Mouse (Mus musculus) neutrophil, adult 5-6 weeks (primary cell): ENCODE results near the gene Scp2. TPM values are rescaled to one million over a fixed set of nuclear protein-coding genes. Genes with fewer than 3 reads are reported as not detected.

ENCODE experiments used
- ATAC-seq: fragments of 151-379, 151-347 bp; 2 replicates; pipeline ENCODE4 v1.8.0; 2017; ENCODE audit warnings: mild to moderate bottlenecking, moderate TSS enrichment; ENCODE audit not compliant: insufficient number of reproducible peaks, poor library complexity, low FRiP score, severe bottlenecking; ENCODE audit errors: extremely low read depth
- total RNA-seq: library from RNA; stranded (forward); fragments of 200-1000 nt; gene quantifications from 2 replicates; pipeline ENCODE4 v1.2.3, GENCODE M21; 2017

Scp2 gene
- total RNA-seq, 1 experiment from 2014 or later, result 172 TPM

GRCm38 (mm10) chr4:107995727-107996126 lies 149.1 kb downstream of the Scp2 start:
- no peak for ATAC-seq

GRCm38 (mm10) chr4:107995011-107995410 lies 149.8 kb downstream of the Scp2 start:
- no peak for ATAC-seq

Other genes starting within 250 kb of the Scp2 start
- 17.2 and 27.9 TPM in 2 replicates for gene Cpt2, start 221.4 kb downstream of the Scp2 start, total RNA-seq
- not detected in 2 replicates for gene Slc1a7, start 176.7 kb downstream of the Scp2 start, total RNA-seq
- 0.35 TPM in 1 of 2 replicates, not detected in the other for gene Podn, start 48.6 kb downstream of the Scp2 start, total RNA-seq
- gene Echdc2, start 20.4 kb upstream of the Scp2 start, total RNA-seq, result not detected in 2 replicates
- gene Zyg11a, start 73.0 kb upstream of the Scp2 start, total RNA-seq, result not detected in 2 replicates
- 38.2 and 42.8 TPM in 2 replicates for gene Zyg11b, start 156.1 kb upstream of the Scp2 start, total RNA-seq
- gene Coa7, start 183.1 kb upstream of the Scp2 start, total RNA-seq, result 4.5 and 5.5 TPM in 2 replicates
- gene Shisal2a, start 238.4 kb upstream of the Scp2 start, total RNA-seq, result not detected in 2 replicates